ENCODE assay signal across 35 mouse cellular contexts in the genomic region with DNA sequence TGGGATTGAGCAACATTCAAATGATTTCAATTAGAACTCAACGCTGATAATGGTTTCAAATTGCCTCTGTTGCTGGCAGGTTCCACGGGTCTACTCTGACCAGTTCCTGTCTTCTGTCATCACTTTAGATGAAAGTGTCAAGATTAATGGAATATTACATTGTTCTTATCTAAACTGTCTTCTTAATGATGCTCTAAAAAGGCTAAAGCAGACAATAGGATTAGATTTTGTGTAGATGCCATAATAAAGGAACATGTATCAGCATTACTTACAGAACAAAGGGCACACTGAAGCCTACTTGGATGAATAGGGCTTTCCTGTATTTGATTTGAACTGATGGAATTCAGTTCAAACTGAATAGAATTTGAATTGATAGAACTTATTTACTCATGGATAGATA.
"Had no signal": no experiment of that assay in that cellular context is flagged by ENCODE, and none has a peak within 500 bp of the region (broad histone marks: within the 10 kb centered on the region; RNA-seq: fewer than 3 reads in every experiment).

No protein-coding gene starts in this region.

- ATAC-seq: hindbrain, embryonic 16.5 days; hindbrain, postnatal 0 days; inflammation-experienced regulatory T-cells, adult 6 months; intestine, embryonic 15.5 days; intestine, embryonic 16.5 days; intestine, postnatal 0 days had no signal

- H3K36me3 ChIP-seq: heart, embryonic 10.5 days; heart, embryonic 12.5 days; heart, embryonic 13.5 days; heart, embryonic 15.5 days; hindbrain, embryonic 10.5 days; hindbrain, embryonic 12.5 days; hindbrain, embryonic 13.5 days; hindbrain, embryonic 15.5 days; intestine, embryonic 15.5 days; kidney, embryonic 15.5 days had no signal

- H3K27ac ChIP-seq: heart, embryonic 10.5 days; heart, embryonic 13.5 days; heart, embryonic 15.5 days; hindbrain, embryonic 10.5 days; hindbrain, embryonic 12.5 days; hindbrain, embryonic 13.5 days; hindbrain, embryonic 14.5 days; hindbrain, embryonic 15.5 days; hindbrain, postnatal 0 days; intestine, embryonic 15.5 days; kidney, embryonic 15.5 days; kidney, postnatal 0 days; layer of hippocampus, adult 2 months had no signal

- H3K9me3 ChIP-seq: heart, embryonic 10.5 days; heart, embryonic 12.5 days; heart, embryonic 13.5 days; heart, embryonic 15.5 days; hindbrain, embryonic 10.5 days; hindbrain, embryonic 12.5 days; hindbrain, embryonic 13.5 days; hindbrain, embryonic 15.5 days; intestine, embryonic 15.5 days; kidney, embryonic 15.5 days had no signal

- DNase-seq: heart, postnatal 10 days; heart, postnatal 14 days; heart, postnatal 36 days; heart, postnatal 4 days; kidney, adult 11 months; kidney, adult 18-20 months; kidney, adult 2 months; kidney, adult 8-10 months; kidney, adult 9 months; kidney, postnatal 10 days; kidney, postnatal 14 days; kidney, postnatal 25 days; kidney, postnatal 36 days; kidney, postnatal 4 days; layer of hippocampus, adult 9-11 months; layer of hippocampus, postnatal 36 days had no signal

- H3K4me1 ChIP-seq: heart, embryonic 10.5 days; heart, embryonic 12.5 days; heart, embryonic 13.5 days; heart, embryonic 15.5 days; hindbrain, embryonic 10.5 days; hindbrain, embryonic 12.5 days; hindbrain, embryonic 13.5 days; hindbrain, embryonic 15.5 days; intestine, embryonic 15.5 days; kidney, embryonic 15.5 days had no signal

- H3K4me3 ChIP-seq: heart, embryonic 10.5 days; heart, embryonic 12.5 days; heart, embryonic 13.5 days; heart, embryonic 15.5 days; hindbrain, embryonic 10.5 days; hindbrain, embryonic 12.5 days; hindbrain, embryonic 13.5 days; hindbrain, embryonic 15.5 days; intestine, embryonic 15.5 days; kidney, embryonic 15.5 days; layer of hippocampus, adult 2 months had no signal

- H3K4me2 ChIP-seq: heart, embryonic 11.5 days; heart, embryonic 12.5 days; heart, embryonic 13.5 days; heart, embryonic 15.5 days; hindbrain, embryonic 12.5 days; hindbrain, embryonic 13.5 days; hindbrain, embryonic 14.5 days; hindbrain, embryonic 15.5 days; intestine, embryonic 15.5 days; kidney, embryonic 15.5 days had no signal

- H3K27me3 ChIP-seq: heart, embryonic 12.5 days; heart, embryonic 13.5 days; heart, embryonic 15.5 days; hindbrain, embryonic 12.5 days; hindbrain, embryonic 13.5 days; hindbrain, embryonic 15.5 days; intestine, embryonic 15.5 days; kidney, embryonic 15.5 days had no signal

- H3K9ac ChIP-seq: heart, embryonic 12.5 days; heart, embryonic 13.5 days; heart, embryonic 15.5 days; hindbrain, embryonic 12.5 days; hindbrain, embryonic 13.5 days; hindbrain, embryonic 14.5 days; hindbrain, embryonic 15.5 days; intestine, embryonic 15.5 days; kidney, embryonic 15.5 days had no signal
